Mouse (Mus musculus) erythroblast, embryonic 14.5 days (primary cell): Measurements from ENCODE around the gene Ube2i.

Experiments
- GATA1 ChIP-seq: IDR thresholded peaks from 2 replicates; pipeline ENCODE4 v1.6.1; 2012; ENCODE audit warnings: low read length, inconsistent platforms, mixed read lengths
- TAL1 ChIP-seq: IDR thresholded peaks from 3 replicates; pipeline ENCODE4 v1.6.1; 2012; ENCODE audit warnings: low read length, inconsistent platforms, mixed read lengths

- TF ChIP-seq TAL1 (no peak), GATA1 (no peak)
Observed at GRCm38 (mm10) chr17:25224586-25225222, 49.7 kb downstream of the Ube2i start.
